Comparison of ENCODE assay signal across 6 mouse cellular contexts in the genomic region with DNA sequence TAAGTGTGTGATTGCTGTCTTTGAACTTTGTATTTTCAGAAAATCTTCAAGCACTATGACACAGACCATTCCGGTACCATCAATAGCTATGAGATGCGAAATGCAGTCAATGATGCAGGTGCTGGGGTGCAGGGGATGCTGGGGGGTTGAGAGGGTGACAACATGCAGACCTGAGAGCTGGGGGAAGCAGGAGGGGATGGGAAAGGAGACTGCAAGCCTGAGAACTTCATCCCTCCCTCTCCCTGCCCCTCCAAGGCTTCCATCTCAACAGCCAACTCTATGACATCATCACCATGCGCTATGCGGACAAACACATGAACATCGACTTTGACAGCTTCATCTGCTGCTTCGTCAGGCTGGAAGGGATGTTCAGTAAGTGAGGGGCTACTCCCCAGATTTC.
"Had no signal": no experiment of that assay in that cellular context is flagged by ENCODE, and none has a peak within 500 bp of the region (broad histone marks: within the 10 kb centered on the region; RNA-seq: fewer than 3 reads in every experiment).

No protein-coding gene starts in this region.

- DNase-seq: gastrocnemius, postnatal 36 days; kidney, adult 11 months; layer of hippocampus, adult 9-11 months; liver had no signal

- ATAC-seq: hindbrain, postnatal 0 days; intestine, embryonic 16.5 days had no signal
